Mouse (Mus musculus): ENCODE measurements around the gene Ascc1.

GRCm38 (mm10) chr10:60029387-60029786, 26.8 kb downstream of the Ascc1 start:
- TF ChIP-seq CTCF (IDR thresholded peaks at IDR 0.05), result no peak
- no peak for TF ChIP-seq EP300 (IDR thresholded peaks at IDR 0.05)

Measured in lung, postnatal 0 days (tissue).